Mouse (Mus musculus) olfactory bulb, adult 2 months (tissue): ENCODE data around the gene Pank1.

Experiments used
- CTCF ChIP-seq: fragments of 200-500 bp; IDR thresholded peaks from 2 replicates; pipeline ENCODE4 v1.5.1; 2012; ENCODE audit warnings: low read depth, mild to moderate bottlenecking, low read length, moderate library complexity; ENCODE audit not compliant: insufficient read depth
- POLR2A ChIP-seq: fragments of 200-500 bp; IDR thresholded peaks from 2 replicates; pipeline ENCODE4 v1.6.1; 2012; ENCODE audit warnings: mild to moderate bottlenecking, low read depth, low read length, moderate library complexity; ENCODE audit not compliant: insufficient read depth

GRCm38 (mm10) chr19:34879624-34880023, 369 bp upstream of the Pank1 start:
- TF ChIP-seq CTCF = no peak
- no peak for TF ChIP-seq POLR2A
